Mouse (Mus musculus) left cerebral cortex, adult 18-20 months (tissue): ENCODE measurements around the gene Arap1. TPM values are rescaled to one million over a fixed set of nuclear protein-coding genes. Genes with fewer than 3 reads are reported as not detected.

Source experiments
- total RNA-seq, 2 experiments: library from RNA; stranded (reverse); gene quantifications; 2 replicates each; pipeline ENCODE4 v1.2.3; 2021

Gene Arap1
- total RNA-seq, 2 experiments from 2014 or later: 15.6 to 24.1 TPM

Other genes with a start within 250 kb of the Arap1 start
- 10 to 100 TPM; 59.1 to 62.5 TPM for gene Atg16l2, start 45.8 kb upstream of the Arap1 start, total RNA-seq
- 10 to 100 TPM; 90.2 to 96.6 TPM for gene Stard10, start 31.0 kb upstream of the Arap1 start, total RNA-seq
- 1 to 10 TPM in 1 of 2 experiments, not detected in 1; 1.3 TPM for gene Gm45837, start 62.8 kb downstream of the Arap1 start, total RNA-seq
- gene Pde2a, start 73.6 kb downstream of the Arap1 start, total RNA-seq: 100 to 1,000 TPM; 347 to 370 TPM
- not detected for gene Art2b, start 237.5 kb downstream of the Arap1 start, total RNA-seq